Mouse (Mus musculus): Measurements from ENCODE around the gene Uts2r. TPM values are rescaled to one million over a fixed set of nuclear protein-coding genes. Genes with fewer than 3 reads are reported as not detected.

Uts2r gene
- total and polyA plus RNA-seq, 3 experiments: 0.20 to 1.9 (median 0.37) TPM

GRCm38 (mm10) chr11:121174234-121174633 is 14.2 kb downstream of the Uts2r start:
- 67% methylated on average over 3 of the region's 3 CpGs for WGBS
- intact Hi-C loops (cut with DNase I): no loop called here
- no peaks in the 10 kb centered on the region for H3K79me2 ChIP-seq (replicated peaks; ENCODE audit: control insufficient read depth, insufficient read depth, low read length)
- no peaks in the 10 kb centered on the region; the same call in 1 of the 2 replicates for H3K4me1 ChIP-seq (ENCODE audit: control insufficient read depth, insufficient read depth, low read length)
- TF ChIP-seq EP300 (IDR thresholded peaks at IDR 0.05; ENCODE audit: insufficient read depth, low read depth, low read length) (no peak), CTCF (IDR thresholded peaks at IDR 0.05) (no peak), POLR2A (IDR thresholded peaks at IDR 0.05; ENCODE audit: insufficient read depth, low read depth, low read length) (no peak)
- H3K27me3 ChIP-seq (ENCODE audit: control insufficient read depth, insufficient read depth, low read length): no peaks in the 10 kb centered on the region
- H3K36me3 ChIP-seq (ENCODE audit: control insufficient read depth, insufficient read depth, low read length): no peaks in the 10 kb centered on the region
- no peak overlapping the region for H3K4me3 ChIP-seq
- DNase-seq: no peak
- H3K27ac ChIP-seq: no peak overlapping the region
- H3K9ac ChIP-seq (ENCODE audit: low read depth, low read length): no peak overlapping the region

GRCm38 (mm10) chr11:121176285-121177270 is 16.5 kb downstream of the Uts2r start:
- DNase-seq: peak; percentile 32 to 39
- intact Hi-C loops (cut with DNase I): no loop called here
- Histone ChIP-seq H3K27me3 (ENCODE audit: control insufficient read depth, insufficient read depth, low read length) (no peaks in the 10 kb centered on the region), H3K79me2 (replicated peaks; ENCODE audit: control insufficient read depth, insufficient read depth, low read length) (no peaks in the 10 kb centered on the region), H3K4me3 (no peak overlapping the region), H3K36me3 (ENCODE audit: control insufficient read depth, insufficient read depth, low read length) (no peaks in the 10 kb centered on the region), H3K4me1 (ENCODE audit: control insufficient read depth, insufficient read depth, low read length) (no peaks in the 10 kb centered on the region; the same call in 1 of the 2 replicates), H3K27ac (no peak overlapping the region), H3K9ac (ENCODE audit: low read depth, low read length) (no peak overlapping the region)
- TF ChIP-seq CTCF (IDR thresholded peaks at IDR 0.05) (peak; percentile 83), EP300 (IDR thresholded peaks at IDR 0.05; ENCODE audit: insufficient read depth, low read depth, low read length) (no peak)
- WGBS: 61% methylated on average over 12 of the region's 12 CpGs

- 36% methylated on average over 3 of the region's 3 CpGs for WGBS
- no peaks in the 10 kb centered on the region for H3K79me2 ChIP-seq (replicated peaks; ENCODE audit: control insufficient read depth, insufficient read depth, low read length)
- H3K36me3 ChIP-seq (ENCODE audit: control insufficient read depth, insufficient read depth, low read length): no peaks in the 10 kb centered on the region
- DNase-seq: peak; percentile 39 to 42
- H3K4me3 ChIP-seq: no peak overlapping the region
- H3K27me3 ChIP-seq (ENCODE audit: control insufficient read depth, insufficient read depth, low read length): no peaks in the 10 kb centered on the region
- H3K9ac ChIP-seq (ENCODE audit: low read depth, low read length): no peak overlapping the region
- TF ChIP-seq POLR2A (IDR thresholded peaks at IDR 0.05; ENCODE audit: insufficient read depth, low read depth, low read length) (no peak), EP300 (IDR thresholded peaks at IDR 0.05; ENCODE audit: insufficient read depth, low read depth, low read length) (no peak), CTCF (IDR thresholded peaks at IDR 0.05) (no peak)
- intact Hi-C loops (cut with DNase I): no loop called here
- no peak overlapping the region for H3K27ac ChIP-seq
- H3K4me1 ChIP-seq (ENCODE audit: control insufficient read depth, insufficient read depth, low read length): no peaks in the 10 kb centered on the region
These were observed 29.6 kb downstream of the Uts2r start for GRCm38 (mm10) chr11:121189681-121190080.

GRCm38 (mm10) chr11:121192742-121193141 is 32.7 kb downstream of the Uts2r start:
- no peaks in the 10 kb centered on the region for H3K36me3 ChIP-seq (ENCODE audit: control insufficient read depth, insufficient read depth, low read length)
- no peaks in the 10 kb centered on the region for H3K27me3 ChIP-seq (ENCODE audit: control insufficient read depth, insufficient read depth, low read length)
- TF ChIP-seq POLR2A (IDR thresholded peaks at IDR 0.05; ENCODE audit: insufficient read depth, low read depth, low read length) (no peak), EP300 (IDR thresholded peaks at IDR 0.05; ENCODE audit: insufficient read depth, low read depth, low read length) (no peak), CTCF (IDR thresholded peaks at IDR 0.05) (no peak)
- no peaks in the 10 kb centered on the region for H3K79me2 ChIP-seq (replicated peaks; ENCODE audit: control insufficient read depth, insufficient read depth, low read length)
- no peaks in the 10 kb centered on the region for H3K4me1 ChIP-seq (ENCODE audit: control insufficient read depth, insufficient read depth, low read length)
- no peak overlapping the region for H3K27ac ChIP-seq
- H3K9ac ChIP-seq (ENCODE audit: low read depth, low read length): no peak overlapping the region
- H3K4me3 ChIP-seq: no peak overlapping the region
- no peak for DNase-seq
- WGBS: 74% methylated on average over 2 of the region's 2 CpGs
- intact Hi-C loops (cut with DNase I): no loop called here

- Histone ChIP-seq H3K36me3 (ENCODE audit: control insufficient read depth, insufficient read depth, low read length) (no peaks in the 10 kb centered on the region), H3K9ac (ENCODE audit: low read depth, low read length) (no peak overlapping the region), H3K27me3 (ENCODE audit: control insufficient read depth, insufficient read depth, low read length) (no peaks in the 10 kb centered on the region), H3K79me2 (replicated peaks; ENCODE audit: control insufficient read depth, insufficient read depth, low read length) (no peaks in the 10 kb centered on the region), H3K4me3 (no peak overlapping the region), H3K27ac (no peak overlapping the region), H3K4me1 (ENCODE audit: control insufficient read depth, insufficient read depth, low read length) (no peaks in the 10 kb centered on the region)
- WGBS: 79% methylated on average over 3 of the region's 3 CpGs
- TF ChIP-seq CTCF (IDR thresholded peaks at IDR 0.05) (no peak), POLR2A (IDR thresholded peaks at IDR 0.05; ENCODE audit: insufficient read depth, low read depth, low read length) (no peak), EP300 (IDR thresholded peaks at IDR 0.05; ENCODE audit: insufficient read depth, low read depth, low read length) (no peak)
- intact Hi-C loops (cut with DNase I): no loop called here
- no peak for DNase-seq
These were observed 33.3 kb downstream of the Uts2r start for GRCm38 (mm10) chr11:121193415-121193814.

GRCm38 (mm10) chr11:121198622-121199021 is 38.6 kb downstream of the Uts2r start:
- Histone ChIP-seq H3K4me1 (ENCODE audit: control insufficient read depth, insufficient read depth, low read length) (no peaks in the 10 kb centered on the region), H3K27me3 (ENCODE audit: control insufficient read depth, insufficient read depth, low read length) (no peaks in the 10 kb centered on the region), H3K27ac (no peak overlapping the region), H3K79me2 (replicated peaks; ENCODE audit: control insufficient read depth, insufficient read depth, low read length) (no peaks in the 10 kb centered on the region), H3K9ac (ENCODE audit: low read depth, low read length) (no peak overlapping the region), H3K36me3 (ENCODE audit: control insufficient read depth, insufficient read depth, low read length) (no peaks in the 10 kb centered on the region), H3K4me3 (no peak overlapping the region)
- DNase-seq: no peak
- intact Hi-C loops (cut with DNase I): no loop called here
- TF ChIP-seq CTCF (IDR thresholded peaks at IDR 0.05): no peak
- no peak for TF ChIP-seq POLR2A (IDR thresholded peaks at IDR 0.05; ENCODE audit: insufficient read depth, low read depth, low read length)
- TF ChIP-seq EP300 (IDR thresholded peaks at IDR 0.05; ENCODE audit: insufficient read depth, low read depth, low read length): no peak
- 34% methylated on average over 2 of the region's 2 CpGs for WGBS
